Mouse (Mus musculus) neutrophil, adult 5-6 weeks (primary cell): Measurements from ENCODE around the gene Rp9. TPM values are rescaled to one million over a fixed set of nuclear protein-coding genes. Genes with fewer than 3 reads are reported as not detected.
A peak's percentile ranks its signal among the peaks of the same experiment; 100 is the strongest.
"Not testable (repeated sequence)": the region's sequence is repeated elsewhere in the genome, so short reads cannot be mapped to it uniquely, and the experiment has no call there.

ENCODE experiments used
- ATAC-seq: fragments of 151-379, 151-347 bp; 2 replicates; pipeline ENCODE4 v1.8.0; 2017; ENCODE audit warnings: mild to moderate bottlenecking, moderate TSS enrichment; ENCODE audit not compliant: insufficient number of reproducible peaks, poor library complexity, low FRiP score, severe bottlenecking; ENCODE audit errors: extremely low read depth
- total RNA-seq: library from RNA; stranded (forward); fragments of 200-1000 nt; gene quantifications from 2 replicates; pipeline ENCODE4 v1.2.3, GENCODE M21; 2017

Rp9 gene
- total RNA-seq, 1 experiment from 2014 or later, result 214 TPM

DNA sequence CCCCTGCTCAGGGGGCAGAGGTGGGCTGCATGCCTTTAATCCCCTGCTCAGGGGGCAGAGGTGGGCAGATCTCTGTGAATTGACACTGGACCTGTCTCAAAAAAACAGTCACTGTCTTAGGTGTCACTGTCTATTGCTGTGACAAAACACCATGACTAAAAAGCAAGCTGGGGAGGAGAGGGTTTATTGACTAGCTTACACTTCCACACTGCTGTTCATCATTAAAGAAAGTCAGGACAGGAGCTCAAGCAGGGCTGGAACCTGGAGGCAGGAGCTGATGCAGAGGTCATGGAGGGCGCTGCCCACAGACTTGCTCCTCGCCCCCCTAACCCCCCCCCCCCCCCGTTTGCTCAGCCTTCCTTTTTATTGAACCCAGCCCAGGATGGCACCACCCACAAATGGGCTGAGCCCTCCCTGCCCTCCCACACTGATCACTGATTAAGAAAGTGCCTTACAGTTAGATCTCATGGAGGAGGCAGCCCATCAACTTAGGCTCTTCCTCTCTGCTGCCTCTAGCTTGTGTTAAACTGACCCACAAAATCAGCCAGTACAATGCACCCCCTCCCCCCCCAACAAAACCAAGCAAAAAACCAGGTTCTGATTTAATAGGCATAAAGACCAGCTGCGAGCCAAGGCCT is 41.4 kb downstream of the Rp9 start:
- ATAC-seq, result no peak

DNA sequence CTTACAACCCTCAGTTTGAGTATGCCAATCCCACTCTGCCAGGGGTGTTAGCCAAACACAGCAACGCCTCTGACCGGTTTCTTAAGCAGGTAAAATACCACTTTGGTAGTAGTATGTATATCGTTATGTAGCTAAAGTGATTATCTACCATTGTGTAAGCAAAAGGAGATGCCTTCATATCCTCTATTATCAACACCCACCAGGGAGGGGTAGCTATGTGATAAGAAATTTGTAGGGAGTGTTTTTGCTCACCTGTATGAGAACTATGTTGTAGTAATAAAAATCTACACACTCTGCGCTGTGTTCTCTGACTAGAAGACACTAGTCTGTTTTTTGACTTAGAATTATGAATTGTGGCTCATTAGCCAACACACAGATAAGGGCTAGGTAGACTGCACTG is 44.8 kb downstream of the Rp9 start:
- no peak for ATAC-seq

DNA sequence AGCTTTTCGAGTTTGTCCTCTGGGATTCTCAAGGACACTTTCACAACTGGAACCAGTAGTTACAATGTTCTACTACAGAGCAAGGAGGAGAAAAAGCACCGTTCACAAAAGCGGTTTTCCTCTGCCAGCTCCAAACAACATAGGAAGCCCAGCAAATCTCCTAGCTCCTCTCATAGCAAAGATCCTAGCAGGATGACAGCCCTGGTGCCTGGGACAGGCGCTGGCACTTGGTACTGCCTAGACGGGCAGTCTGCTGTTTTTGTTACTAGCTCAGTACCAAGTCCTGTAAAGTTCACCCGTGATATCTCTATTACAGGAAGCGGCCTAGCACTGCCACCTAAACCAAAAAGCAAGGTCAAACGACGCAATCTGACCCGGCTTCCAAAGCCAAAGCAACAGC is 45.3 kb downstream of the Rp9 start:
- ATAC-seq, result no peak

DNA sequence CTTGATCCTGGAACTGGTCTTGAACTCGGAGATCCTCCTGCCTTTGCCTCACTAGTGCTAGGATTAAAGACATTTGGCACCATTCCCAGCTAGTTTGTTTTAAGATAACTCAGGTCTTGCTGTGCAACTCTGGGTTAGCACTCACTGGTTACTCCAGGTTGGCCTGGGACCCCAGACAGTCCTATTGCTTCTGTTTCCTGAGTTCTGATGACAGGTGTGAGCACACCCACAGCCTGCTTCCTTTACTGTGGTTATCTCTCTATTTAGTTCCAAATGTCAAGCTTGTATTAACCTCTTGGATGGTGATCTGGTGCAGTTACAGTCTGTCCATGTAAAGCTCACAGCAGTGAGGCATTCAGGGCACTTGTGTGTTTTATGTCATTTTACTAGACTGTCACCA is 46.0 kb downstream of the Rp9 start:
- no peak for ATAC-seq

DNA sequence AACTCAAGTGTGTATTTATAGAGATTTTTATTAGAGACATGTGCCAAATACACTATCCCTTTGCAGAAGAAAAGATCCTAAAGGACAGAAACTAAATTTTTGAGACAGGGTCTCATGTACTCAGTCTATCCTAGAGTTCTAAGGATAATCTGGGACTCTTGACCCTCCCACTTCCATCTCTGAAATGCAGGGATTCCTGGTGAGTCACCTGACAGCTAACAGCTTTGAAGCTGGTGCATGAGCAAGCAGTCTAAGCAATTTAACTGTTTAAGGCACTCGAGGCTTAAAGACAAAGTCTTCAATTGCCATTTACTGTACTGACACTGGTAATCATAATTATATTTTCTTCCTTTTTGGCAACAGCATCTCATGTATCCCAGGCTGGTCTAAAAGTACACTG is 47.0 kb downstream of the Rp9 start:
- no peak for ATAC-seq

DNA sequence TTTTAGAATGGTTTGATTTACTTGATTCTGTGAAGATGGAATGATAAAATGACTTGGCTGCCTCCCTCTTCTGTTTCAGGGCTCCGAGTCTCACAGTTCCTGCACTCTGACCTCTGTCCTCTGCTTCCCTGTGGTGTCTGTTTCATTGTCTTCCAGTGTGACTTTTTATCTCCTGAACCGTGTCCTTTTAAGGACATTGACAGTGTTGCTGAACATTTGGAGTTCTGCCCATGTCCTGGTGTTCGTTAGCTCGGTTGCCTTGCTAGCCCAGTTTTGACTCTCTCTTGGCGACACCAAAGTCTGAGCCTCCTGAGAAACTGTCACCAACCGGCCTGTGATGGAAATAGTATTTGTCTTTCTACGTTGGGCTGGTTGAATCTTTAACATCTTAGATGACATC is 49.1 kb downstream of the Rp9 start:
- ATAC-seq, result no peak

DNA sequence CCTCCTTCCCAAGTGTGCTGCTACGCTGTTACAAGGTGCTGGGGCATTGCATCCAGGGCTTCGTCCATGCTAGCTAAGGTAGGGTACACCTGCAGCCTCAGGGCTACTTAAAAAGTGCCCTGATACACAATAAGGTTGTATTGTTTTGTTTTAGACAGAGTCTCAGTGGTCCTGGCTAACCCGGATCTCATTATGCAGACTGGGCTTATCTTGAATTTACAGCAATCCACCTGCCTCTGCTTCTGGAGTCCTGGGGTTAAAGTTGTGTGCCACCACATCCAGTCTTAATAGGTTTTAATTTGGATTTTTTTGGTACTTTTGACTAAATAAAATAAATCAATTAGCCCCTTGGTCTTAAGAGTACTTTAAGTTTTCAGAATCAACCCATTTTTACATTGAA is 49.7 kb downstream of the Rp9 start:
- ATAC-seq, result no peak

DNA sequence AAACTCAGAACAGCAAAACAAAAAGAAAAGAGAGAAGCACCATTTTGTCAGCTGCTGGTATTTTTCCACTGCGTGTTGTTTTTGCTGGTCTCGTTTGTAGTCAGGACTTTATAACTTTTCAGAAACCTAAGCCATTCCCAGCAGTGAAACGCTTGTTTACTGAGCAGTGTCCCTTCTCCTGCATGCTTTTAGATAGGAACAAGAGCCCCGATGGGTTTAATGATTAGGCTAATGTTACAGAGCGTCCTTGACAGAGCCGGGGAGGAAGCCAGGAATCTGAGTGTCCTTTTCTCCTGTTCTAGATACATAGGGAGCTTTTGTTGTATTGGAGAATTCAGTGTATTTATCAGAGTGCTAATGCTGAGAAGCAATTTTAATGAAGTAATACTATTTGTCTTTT is 52.0 kb downstream of the Rp9 start:
- no peak for ATAC-seq

DNA sequence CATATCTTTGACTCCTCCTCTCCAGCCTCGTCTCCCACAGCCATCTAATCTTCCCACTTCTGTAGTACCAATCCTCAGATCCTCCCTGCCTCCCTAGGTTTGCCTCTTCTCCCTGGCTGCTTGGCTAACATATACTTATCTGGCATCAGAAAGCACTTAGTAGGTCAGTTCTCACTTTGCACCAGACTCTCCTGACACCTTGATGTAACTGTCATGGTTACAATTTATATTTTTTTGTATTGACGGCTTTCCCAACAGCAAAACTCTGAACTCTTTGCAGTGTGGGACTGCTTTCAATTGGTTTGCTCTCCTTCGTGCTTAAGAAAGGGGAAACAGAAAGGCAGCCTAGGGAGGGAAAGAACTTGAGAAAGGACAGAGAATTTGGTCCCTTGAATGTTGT is 53.4 kb downstream of the Rp9 start:
- ATAC-seq, result no peak

DNA sequence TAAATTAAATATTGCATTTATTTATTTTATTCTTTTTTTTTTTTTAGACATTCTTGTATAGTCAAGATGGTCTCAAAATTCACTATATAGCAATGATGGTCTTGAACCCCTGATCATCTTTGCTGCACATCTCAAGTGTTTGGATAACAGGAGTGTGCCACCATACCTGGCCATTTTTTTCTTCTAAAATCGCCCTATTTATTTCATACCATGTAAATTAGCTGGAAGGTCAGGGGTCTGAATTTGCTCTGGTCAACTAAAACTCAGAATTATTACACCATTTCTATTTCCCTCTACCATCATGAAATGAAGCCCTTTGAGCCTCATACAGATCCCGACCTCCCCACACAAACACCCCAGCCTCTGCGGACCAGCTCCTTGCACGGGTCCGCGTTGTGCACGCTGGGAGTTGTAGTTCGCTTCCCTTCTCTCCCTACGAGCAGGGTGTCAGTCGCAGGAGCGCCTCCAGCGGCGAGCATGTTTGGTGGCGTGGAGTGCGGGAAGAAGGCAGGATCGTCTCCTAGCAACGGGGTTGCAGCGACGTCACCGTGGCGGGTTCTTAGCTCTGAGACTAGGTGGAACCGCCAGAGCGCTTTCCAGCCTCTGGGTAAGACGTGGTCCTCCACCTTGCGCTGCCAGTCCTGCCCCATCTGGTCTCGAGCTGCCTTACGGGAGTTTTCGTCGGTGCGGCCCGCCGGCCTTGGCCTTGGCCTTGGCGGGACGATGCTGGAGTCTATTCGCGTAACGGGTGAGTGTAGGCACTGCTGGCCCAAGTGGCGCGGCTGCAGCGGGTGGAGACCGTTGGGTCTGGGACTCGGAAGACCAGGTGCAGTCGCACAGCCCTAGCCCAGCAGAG is 58.3 kb downstream of the Rp9 start, which contains the start of gene 9530077C05Rik:
Gene 9530077C05Rik (plus strand): TSS at position 512 of the 856 bp plus-strand sequence.
- peak; percentile 100 for ATAC-seq

DNA sequence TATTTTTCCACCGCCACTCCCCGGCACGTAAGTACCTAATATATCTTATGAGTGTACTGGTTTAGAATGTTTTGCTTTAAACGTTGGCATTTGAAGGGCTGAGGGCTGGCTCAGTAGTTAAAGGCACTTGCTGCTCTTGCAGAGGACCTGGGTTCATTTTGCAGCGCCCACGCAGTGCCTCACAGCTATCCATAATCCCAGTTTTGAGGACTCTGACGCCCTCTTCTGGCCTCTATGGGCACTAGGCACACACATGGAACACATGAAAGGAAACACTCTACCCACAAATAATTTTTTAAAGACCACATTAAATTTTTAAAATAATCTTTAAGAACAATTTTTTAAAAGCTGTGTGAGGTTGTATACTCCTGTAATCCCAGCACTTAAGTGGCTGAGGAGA is 60.0 kb downstream of the Rp9 start:
- ATAC-seq, result no peak

DNA sequence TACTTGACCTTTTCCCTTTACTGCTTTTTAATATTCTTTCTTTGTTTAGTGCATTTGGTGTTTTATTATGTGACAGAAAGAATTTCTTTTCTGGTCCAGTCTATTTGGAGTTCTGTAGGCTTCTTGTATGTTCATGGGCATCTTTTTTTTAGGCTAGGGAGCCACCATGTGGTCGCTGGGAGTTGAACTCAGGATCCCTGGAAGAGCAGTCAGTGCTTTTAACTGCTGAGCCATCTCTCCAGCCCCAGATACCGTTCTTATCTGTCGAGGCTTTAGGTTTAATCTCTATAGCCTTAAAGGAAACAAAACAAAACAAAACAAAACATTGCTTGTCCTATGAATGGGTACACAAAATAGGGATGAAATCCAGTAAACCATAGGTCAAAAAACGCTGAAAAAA is 61.2 kb downstream of the Rp9 start:
- ATAC-seq, result not testable (repeated sequence)

DNA sequence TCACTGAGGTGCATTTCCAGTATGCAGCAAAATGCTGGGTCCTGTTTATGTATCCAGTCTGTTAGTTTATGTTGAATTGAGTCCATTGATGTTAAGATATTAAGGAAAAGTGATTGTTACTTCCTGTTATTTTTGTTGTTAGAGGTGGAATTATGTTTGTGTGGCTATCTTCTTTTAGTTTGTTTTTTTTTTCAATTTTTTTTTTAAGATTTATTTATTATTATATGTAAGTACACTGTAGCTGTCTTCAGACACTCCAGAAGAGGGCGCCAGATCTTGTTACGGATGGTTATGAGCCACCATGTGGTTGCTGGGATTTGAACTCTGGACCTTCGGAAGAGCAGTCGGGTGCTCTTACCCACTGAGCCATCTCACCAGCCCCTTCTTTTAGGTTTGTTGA is 61.9 kb downstream of the Rp9 start:
- ATAC-seq, result not testable (repeated sequence)

DNA sequence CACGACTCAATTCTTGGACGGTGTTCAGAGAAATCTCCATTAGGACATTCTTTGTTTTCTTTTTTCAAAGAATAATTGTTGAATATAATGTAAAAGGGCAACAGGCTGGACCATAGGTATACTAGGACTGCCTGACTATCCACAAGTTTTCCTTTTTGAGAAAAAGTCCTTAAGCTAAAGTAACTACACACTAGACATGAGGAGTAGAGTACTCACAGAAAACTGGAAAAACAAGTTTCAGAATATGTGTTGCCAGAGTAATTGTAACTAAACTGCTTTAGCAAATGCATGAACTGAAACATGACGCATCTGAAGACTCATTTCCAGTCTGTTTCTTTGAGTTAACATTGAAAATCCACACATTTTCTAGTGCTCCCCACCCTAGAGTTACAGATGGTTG is 64.1 kb downstream of the Rp9 start:
- ATAC-seq, result no peak

DNA sequence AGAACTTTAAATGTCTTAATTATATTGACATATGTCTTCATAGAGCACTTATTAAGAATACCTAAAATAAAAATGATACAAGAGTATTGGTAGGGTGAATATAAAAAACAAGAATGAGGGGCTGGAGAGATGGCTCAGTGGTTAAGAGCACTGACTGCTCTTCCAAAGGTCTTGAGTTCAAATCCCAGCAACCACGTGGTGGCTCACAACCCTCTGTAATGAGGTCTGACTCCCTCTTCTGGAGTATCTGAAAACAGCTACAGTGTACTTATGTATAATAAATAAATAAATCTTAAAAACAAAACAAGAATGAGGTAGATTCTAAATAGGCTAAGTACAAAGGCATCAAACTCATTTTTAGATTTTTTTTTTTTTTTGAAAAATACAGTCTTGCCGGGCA is 66.0 kb downstream of the Rp9 start:
- ATAC-seq, result not testable (repeated sequence)

DNA sequence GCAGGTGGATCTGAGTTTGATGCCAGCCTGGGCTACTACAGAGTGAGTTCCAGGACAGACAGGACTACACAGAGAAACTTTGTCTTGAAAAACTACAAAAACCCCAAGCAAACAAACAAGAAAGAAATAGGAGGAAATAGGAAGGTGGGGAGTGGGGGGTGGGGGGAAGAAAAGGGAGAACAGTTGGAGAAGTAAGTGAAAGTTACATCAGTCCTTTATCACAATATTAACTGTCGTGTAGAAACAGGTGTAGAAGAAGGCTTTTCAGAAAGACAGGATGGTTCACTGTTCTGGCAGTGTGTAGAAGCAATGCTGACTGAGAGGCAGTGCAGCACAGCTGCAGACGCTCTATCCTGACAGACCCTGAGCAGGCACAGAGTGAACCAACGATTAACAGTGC is 66.6 kb downstream of the Rp9 start:
- no peak for ATAC-seq

DNA sequence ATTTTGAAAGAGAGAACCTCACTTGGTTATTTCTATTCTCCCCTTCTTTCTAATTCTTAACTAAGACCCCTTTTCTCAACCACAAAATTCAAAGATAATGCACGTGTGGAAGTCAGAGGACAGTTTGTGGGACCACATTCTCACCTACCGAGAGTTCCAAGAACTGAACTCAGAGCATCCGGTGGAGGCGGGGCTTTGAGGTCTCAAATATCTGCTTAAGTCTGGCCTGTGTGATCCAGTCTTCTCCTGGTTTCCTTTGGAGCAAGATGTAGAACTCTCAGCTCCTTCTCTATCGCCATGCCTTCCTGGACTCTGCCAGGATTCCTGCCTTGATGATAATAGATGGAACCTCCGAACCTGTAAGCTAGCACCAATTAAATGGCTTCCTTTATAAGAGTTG is 67.5 kb downstream of the Rp9 start:
- ATAC-seq, result no peak

DNA sequence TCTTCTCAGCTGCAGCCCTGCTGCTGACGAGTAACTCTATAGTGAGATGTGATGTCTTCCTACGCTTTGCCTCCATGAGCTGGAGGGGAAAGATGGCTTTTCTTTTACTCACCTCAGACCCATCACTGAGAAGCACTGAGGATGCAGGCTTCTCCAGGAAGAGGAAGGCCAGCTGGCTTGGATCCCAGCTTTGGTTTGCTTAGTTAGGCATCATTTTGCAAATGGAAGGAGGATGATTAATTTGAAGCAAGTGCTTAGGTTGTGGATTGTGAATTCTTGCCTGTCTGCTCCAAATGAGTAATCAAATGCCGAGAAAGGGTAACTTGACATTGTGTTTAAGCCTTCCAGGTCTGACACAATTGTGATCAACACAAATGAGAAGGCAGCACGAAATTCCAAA is 70.5 kb downstream of the Rp9 start:
- ATAC-seq, result no peak

DNA sequence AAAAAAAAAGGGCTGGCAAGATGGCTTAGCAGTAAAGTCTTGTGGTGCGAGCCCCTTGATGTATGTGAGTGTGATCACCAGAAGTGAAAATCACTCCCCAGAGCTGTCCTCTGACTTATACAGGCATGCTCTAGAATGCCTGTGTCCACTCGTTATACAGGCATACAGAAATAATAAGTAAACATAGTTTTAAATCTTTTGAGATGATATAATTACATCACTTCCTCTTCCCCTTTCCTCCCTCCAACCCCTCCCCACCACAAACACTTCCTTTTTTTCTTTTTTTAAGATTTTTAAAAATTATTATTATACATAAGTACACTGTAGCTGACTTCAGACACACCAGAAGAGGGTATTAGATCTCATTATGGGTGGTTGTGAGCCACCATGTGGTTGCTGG is 74.8 kb downstream of the Rp9 start:
- ATAC-seq, result peak; percentile 53

DNA sequence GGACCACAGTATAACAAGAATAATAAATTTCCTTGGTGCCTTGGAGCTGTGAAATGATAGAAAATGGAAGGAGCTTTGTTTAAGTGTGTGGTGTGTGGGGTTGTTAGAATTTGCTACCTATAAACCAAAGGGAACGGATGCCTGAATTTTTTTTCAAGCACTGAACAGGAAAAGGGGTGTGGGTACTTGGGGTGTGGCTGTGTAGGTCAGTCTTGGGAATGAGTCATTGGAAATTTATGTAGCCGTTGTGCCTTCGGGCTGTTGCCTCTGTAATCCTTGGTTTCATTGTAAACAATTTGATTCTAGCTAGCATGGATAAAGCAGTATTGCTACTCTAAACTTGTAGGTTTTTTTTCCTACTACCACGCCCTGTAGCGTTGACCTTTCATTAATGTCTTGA is 79.2 kb downstream of the Rp9 start:
- ATAC-seq, result no peak
